Mouse (Mus musculus) 3134 (cell line): ENCODE measurements at regions not wholly inside any gene's neighbourhood (a gene's known extent, or its start where the extent isn't known, plus 50 kb on each side); places are given as distances from the start of the nearest gene placed in this dataset.

ENCODE experiments used
- DNase-seq: peaks from one replicate; pipeline ENCODE4 v3.0.0-alpha.2; 2011; ENCODE audit warnings: low spot score; ENCODE audit not compliant: insufficient read length; ENCODE audit errors: extremely low read depth

DNA sequence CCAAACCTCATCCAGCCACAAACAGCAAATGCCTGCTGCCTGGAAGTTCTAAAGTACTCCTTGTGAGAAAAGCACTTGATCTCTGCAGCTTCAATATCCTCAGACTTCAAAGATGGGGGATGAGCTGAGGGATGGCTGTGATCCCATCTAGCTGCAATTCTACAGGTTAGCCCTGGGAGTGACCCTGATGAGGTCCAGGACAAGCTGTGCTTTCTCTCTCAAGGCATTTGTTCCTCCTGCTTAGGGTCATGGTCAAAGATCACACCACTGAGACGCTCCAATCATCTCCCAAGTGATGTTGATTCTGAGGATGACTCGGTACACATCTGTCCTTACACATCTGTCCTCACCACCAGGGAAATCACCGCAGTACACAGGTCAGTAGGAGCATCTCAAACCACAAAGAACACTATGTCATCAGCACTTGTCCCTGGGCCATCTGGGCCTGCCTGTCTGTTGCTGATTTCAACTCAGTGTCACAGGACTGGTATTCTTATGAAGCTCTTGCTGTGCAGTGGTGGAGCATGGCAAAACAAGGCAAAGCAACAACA is 327.6 kb upstream of the Meis1 start:
- DNase-seq, result no peak

DNA sequence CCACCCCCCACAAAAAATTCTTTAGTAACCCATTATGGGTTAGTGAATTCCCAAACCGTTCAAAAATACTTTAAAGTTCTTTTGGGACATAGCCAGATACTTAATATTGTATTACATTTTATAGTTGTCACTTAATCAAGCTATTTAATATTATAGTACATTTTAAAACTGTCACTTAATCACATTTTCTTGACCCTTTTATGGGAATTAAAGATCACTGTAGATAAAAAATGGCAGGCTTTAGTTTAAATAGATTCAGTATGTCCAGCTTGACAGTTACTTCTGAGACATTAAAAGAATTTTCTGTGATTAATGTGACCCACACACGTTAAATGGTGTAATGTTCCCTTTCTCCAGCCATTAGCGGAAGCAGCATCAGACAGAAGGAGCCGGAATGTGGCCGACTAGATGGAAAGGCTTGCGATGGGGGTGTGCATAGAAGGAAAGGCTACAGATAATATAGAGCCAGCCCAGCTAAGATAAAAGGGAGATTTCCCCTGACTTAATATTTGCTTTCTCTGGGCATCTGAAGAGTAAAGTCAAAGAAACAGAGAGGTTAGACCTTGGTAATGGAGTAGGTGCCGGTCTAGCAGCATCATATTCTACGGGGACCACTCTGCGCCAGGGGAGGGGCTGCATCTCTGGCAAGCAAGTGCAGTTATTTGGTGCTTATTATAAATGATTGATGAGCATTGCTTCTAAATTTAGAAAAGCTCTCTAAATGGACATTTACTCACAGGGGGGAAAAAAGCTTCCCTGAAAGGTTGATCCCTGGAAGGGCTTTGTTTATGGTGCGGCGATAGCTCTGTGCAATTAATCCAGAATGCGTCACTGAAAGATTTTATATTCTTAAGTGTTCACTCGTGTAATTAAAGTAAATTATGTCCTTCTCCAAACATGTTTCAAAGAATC is 331.8 kb upstream of the Meis1 start:
- DNase-seq, result no peak

DNA sequence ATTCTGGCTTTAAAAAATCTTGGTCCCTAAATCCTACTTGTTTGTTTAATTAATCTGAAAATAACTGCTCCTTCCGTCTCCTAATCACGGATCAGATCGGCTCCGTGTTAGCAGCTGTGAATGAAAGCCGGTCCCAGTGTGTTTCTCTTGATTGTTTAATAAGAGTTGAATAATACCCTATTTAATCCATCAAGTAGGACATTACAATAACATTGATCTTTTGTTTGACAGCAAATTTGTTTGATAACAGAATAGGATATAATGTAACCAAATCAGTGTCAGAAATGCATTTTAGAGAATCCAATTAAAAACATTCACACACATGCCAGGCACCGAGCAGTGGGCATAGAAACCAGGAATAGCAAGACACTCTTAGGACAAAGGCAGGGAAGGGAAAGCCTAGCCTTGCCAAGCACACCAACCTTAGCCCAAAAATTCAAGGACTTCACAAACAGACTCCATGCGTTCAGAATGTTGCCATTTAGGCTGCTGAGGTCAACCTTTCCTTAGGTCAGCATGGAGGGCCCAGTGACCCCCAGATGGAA is 332.5 kb upstream of the Meis1 start:
- no peak for DNase-seq

DNA sequence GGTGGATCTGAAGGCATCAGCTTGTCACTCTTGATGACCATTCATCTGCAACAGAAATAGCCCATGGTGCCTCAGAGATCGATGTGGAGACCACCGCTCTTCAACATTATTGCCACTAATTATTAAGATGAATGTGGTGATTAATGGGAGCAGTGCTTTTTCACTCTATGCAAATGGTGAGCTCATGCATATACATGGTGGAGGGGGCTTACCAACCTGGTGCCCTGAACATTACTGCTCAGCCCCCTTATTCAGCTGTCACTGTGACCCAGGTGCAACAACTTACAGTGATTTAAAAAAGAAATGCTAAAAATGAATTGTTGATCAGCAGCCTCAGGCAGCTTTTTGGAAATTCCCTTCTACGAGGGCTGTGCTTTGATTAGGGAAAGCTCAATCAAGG is 334.9 kb upstream of the Meis1 start:
- no peak for DNase-seq

DNA sequence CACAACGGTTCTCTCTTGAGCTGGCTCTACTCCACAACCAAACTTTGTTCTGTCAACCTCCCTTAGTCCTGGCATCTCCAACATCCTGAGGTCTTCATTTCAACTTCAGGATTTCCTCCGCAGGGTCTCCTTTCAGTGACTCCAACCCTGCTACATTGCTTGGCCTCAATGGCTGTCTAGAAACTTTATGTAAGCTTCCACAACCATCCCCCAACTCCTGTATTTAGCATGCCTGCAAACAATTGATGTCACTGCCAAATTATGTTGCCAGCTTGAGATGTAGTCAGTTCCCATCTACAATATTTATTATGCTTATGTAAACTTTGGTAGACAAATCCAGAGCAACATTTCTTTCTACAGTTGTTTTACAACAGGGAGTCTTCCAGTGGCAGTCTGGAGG is 336.4 kb upstream of the Meis1 start:
- DNase-seq, result no peak

DNA sequence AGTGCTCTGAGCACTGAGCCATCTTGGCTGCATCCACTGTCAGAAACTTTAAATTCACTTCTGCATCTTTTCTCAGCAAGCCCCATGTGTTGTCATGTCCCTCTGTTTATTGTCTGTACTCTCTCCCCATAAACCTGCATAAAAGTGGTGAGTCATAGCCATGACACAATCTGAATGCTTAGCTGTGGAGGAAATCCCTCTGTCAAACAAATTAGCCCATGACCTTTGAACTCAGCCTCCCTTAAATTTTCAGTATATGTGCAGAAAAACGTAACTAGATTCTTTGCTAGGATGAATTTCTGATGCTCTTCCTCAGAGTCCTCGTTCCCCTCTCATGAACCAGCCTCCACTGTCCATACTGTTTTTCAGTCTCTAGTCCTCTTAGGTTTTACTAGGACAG is 337.4 kb upstream of the Meis1 start:
- no peak for DNase-seq

DNA sequence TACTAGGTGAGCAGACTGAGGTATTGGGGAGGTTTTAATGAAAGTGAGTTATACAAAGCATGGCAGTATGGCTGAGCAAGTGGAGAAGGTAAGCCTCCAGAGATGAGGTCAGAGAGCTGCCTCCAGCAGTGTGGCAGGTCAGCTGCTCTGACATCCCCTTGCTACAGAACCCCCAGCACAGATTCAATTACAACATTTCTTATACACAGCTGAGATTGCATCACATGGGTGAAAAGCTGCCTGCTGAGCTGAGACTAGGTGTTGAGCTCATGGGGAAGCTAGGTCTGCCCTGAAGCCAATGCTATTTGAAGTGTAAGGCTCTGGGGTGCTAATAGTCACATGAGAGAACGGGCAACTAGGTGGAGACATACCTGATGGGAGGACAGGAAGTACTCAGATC is 350.4 kb upstream of the Meis1 start:
- no peak for DNase-seq

DNA sequence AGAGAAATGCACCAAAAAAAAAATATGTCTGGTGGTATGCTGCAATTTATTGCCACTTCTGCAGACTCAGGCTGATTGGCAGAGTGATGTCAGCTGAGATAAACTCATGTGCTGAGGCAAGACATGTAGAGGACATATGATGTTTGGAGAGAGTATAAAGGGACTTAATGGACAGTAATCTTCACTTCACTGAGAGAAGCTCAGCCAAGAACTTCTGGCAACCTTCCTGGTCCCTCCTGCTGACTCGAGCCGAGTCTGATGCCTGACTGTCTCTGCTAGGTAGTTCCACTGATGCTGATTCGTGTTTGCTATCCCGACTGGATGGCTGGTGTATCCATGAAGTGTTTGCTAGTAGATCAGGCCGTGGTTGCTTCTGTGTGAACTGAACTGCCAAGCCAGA is 354.7 kb upstream of the Meis1 start:
- no peak for DNase-seq

DNA sequence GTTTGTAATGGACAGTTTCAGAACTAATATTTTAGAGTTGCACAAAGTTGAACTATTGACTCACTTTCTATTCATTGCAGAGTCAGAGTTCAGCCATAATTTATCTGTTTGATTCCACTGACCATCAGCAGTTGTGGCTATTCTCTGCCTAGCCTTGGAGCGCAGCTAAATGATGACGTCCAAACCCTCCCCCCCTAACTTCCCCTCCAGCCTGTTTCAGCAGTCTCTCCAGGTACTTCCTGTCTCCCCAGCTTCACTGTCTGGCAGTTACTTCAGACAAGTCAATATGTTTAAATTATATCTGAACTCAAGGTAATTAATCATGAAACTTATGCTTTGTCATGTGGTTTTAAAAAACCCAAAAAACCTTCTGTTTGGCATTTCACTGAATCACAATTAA is 362.1 kb upstream of the Meis1 start:
- DNase-seq, result no peak

DNA sequence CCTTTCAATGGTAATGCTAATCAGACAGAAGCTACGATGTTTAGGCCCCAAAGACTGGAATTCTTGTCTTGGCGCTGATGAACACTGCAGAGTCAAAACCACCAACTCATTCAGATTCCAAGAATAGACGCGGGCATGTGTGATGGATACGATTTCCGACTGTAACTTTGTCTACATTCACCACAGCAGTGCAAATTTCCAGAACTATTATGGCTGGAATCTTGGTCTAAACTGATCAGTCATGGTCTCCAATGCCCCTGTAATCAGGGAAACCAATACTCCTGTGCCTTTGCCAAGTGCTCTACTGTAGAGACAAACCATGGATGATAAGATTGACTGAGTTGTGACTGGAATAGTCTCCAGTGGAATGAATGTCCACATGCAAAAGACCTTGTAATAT is 370.4 kb upstream of the Meis1 start:
- no peak for DNase-seq

DNA sequence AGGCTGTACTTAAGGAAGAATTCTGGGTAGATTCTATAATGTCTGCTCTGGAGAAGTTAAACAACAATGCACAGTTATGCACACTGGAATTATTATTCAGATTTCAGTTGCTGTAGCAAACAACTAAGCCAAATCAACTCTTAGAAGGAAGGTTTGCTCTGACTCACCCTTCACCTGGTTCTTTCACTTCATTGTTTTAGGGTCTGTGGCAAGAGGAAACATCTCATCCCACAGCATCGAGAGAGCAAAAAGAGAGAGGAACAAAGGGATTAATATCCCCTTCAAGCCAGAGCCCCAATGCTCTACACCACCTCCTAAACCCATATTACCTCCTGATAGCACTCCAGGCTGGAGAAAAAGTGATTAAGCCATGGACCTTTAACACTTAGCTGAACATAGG is 373.4 kb upstream of the Meis1 start:
- no peak for DNase-seq

DNA sequence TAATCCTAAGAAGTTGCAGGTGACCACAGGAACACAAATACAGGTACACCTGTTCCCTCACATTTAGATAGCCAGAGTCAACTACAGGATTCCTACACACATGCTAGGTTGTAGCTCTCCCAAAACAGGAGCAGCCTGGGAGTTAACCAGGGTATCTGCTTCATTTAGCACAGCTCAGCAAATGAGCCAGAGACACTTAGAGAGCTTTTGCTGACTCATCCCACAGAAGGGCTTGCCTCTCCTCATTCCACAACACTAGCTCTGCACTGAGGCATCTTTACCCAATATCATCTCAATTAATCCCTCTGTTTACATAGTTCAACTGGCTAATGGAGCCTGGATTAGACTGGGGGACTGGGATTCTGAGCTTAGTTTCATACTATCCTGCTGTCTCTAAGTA is 375.6 kb upstream of the Meis1 start:
- no peak for DNase-seq

DNA sequence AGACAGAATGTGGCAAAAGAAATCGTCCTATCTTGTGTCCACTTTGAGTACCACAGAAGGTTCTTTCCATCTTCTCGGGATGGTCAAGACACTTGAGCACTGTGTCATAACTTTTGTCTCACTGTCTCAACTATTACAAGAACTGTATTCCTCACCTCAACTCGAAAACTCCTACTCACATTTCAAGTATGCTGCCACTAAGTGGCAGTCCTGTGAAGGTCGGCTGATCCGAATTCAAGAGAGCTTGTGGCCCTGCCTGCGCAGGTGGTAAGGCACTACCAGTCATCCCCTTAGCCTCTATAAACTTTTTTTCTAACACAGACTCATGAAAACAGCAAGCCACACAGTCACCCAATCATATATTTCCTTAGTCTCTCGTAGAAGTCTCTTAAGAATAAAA is 381.6 kb upstream of the Meis1 start:
- no peak for DNase-seq

DNA sequence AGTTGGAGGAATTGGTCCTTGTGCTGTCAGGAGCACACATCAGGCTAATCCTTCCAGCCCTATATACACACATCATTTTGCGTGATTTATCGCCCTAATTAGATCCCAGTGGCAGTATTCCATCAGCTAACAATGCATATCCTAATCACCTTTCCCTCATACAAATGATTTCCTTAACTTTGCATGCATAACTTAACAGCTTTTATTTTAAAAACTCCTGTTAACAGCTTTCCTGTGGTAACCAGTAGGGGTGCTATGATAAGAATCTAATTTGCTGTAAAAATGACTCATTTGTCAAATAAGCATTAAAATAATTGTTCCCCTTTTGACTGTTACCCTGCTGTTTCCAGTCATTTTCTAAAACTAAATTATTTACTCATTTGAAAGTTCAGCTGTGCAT is 401.4 kb upstream of the Meis1 start:
- DNase-seq, result no peak

DNA sequence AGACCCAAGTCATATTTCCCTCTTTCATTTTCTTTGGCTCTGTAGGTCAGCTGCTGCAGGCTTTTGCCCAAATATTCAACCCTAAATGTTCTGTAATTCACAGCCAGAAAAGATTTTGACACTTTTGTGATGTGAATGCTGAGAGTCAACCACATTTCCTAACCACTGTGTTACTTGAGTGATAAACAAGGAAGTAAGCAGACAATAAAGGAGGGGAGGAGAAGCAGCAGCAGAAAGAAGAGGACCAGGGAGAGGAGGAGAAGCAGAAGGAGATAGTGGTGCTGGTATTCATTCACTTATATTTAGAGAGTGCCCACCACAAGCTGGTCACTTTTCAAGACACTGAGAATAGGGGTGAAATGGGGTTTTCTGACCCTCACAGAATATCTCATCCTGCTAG is 404.5 kb upstream of the Meis1 start:
- no peak for DNase-seq

DNA sequence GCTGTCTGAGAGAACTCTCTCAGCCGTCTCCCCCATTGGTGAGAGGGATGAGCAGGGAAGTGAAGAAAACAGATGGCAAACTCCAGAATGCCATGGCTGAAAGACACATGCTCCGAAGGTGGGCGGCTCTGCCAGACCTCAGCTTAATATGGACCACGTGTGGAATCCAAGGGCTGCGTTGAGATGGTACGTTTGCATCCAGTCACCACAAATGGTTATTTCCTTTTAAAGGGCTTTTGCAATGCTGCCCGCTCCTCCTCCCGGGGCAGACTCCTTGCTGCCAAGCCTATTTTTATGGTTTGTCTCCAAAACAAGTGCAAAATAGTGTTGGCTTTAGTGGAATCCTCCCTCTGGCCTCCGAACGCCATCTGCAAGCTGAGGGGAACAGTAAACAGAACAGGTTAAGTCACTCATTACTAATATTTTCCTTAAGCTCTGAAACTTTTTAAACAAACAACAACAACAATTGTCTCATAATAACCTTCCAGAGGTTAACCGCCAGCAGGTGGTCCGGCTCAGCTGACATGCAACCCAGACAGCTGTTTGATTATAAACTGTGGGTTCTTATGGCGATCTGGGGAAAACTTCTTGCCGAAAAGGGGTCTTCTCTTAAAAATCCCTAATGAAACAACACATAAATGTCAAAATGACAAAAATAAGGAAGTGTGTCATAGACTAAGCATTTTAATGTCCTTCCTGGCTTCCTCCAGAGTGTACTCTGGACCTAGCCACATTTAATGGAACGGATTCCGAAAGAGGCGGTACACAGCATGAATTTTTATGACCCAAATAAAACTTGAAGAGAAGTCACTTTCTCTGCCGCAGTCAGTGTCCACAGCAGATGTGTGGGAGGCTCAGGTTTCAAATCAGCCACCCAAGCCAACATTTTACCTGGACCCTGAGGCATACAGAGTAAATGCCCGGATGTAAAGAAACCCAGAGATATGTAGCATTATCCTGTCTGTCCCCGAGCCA is 405.3 kb upstream of the Meis1 start:
- DNase-seq, result no peak

DNA sequence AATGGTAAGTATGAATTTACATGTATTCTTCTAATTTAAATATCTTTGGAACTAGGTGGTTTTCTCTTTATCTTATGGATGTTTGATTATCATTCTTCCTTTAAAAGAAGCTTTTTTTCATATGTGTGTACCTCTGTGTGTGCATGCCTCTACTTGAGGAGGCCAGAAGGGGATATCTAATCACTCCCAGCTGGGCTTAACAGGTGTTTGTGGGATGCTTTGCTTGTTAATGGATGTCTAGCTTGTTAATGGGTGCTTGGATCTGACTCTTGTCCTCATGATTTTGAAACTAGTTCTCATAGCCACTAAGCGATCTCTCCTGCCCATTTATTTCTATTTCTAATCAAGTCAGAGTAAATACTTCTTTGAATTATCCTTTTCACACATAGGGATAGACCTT is 408.8 kb upstream of the Meis1 start:
- no peak for DNase-seq

DNA sequence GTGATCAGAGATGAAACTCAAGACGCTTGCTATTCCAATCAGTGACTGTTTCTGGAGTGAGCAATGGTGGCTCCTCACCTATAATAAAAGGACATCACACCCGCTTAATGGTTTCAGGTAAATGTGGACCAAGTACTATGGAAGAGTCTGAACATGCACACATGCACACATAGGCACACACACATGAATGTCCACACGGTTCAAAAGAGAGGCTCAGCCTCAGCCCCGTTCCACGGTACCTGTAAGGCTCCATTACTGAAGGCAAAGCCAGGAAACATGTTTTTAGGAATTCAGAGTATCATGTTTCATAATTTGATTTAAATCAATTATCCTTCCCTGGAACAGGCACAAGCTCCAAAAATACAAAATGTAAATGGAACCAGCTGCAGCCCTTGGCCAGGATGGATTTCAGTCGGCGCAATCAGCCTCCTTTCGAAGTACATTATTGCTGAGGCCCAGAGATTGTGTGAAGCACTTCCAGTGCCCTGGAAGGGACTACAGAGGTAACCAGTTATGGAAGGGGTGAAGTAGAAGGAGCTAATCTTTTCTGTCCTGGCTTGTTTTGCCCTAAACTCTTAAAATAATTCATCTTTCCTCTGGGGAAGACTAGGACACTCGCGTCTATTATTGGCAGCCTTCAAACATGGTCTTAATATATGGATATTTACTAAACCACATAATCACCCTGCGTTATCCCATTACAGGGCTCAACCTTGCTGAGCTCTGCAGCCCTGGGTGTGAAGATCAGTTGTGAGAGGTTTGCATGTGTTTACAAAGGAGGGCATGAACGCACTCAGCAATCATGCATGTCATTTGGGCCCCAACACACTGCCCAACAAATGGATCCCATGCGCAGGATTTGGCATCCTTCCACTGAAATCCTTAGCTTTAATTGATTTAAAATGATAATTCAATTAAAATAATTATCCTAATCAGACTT is 415.2 kb upstream of the Meis1 start:
- no peak for DNase-seq

DNA sequence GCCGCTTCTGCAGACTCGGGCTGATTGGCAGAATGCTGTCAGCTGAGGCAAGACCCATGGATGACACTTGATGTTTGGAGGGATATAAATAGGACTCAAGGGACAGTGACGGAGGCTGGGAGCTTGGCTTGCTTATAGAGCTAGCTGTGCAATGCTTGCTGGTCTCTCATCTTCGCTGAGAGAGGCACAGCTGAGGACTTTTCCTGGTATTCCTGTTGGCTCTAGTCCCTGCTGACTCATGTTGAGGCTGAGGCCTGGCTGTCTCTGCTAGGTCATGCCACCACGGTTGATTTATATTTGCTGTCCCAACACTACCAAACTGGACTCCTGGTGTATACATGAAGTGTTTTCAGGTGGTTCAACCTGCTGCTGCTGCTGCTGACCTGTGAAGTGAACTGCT is 419.6 kb upstream of the Meis1 start:
- peak; percentile 6 for DNase-seq

DNA sequence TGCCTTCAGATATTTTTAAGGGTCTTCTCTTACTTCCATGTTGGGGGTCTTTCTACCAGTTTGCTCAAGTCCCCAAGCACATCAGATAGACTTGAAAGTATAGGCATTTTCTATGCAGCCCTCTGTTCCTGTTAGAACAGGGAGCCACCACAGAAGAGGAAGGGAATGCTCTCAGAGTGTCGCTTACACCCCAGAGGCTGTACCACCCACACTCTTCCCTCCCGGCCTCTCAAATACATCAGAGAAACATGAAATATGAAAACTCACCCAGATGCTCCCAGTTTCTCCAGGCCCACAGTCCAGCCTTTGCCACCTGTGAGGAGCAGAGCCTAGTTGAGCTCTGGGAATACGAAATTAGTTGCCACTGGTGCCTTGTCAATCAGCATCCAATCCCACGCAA is 423.2 kb upstream of the Meis1 start:
- no peak for DNase-seq
